Mouse (Mus musculus) small intestine, adult 2 months (tissue): ENCODE data around the gene Tmem258.

Experiments
- CTCF ChIP-seq: fragments of 200-500 bp; IDR thresholded peaks from 2 replicates; pipeline ENCODE4 v1.5.1; 2012; ENCODE audit warnings: low read depth, mild to moderate bottlenecking, control low read depth, inconsistent platforms, low read length, moderate library complexity, mixed read lengths; ENCODE audit not compliant: insufficient replicate concordance, insufficient read length; ENCODE audit errors: extremely low read depth
- POLR2A ChIP-seq: fragments of 200-500 bp; IDR thresholded peaks from 2 replicates; pipeline ENCODE4 v1.6.1; 2012; ENCODE audit warnings: low read depth, mild to moderate bottlenecking, control low read depth, inconsistent platforms, low read length, moderate library complexity

GRCm38 (mm10) chr19:10225767-10226166, 22.0 kb downstream of the Tmem258 start:
- no peak for TF ChIP-seq POLR2A
- TF ChIP-seq CTCF: no peak
